Mouse (Mus musculus) heart, adult 10 weeks (tissue): ENCODE results near the gene Nek10. TPM values are rescaled to one million over a fixed set of nuclear protein-coding genes. Genes with fewer than 3 reads are reported as not detected.

Experiments
- polyA plus RNA-seq: library from polyadenylated mRNA; stranded (reverse); fragments of 350-450 nt; fragmentation: Illumina TruSeq; extraction: RNeasy Lipid Tissue Mini Kit (QIAGEN cat#74804); gene quantifications from one replicate; pipeline ENCODE4 v1.2.3, GENCODE M21; 2014; ENCODE audit warnings: low read depth, low replicate concordance

The Nek10 gene
- not detected for polyA plus RNA-seq

GRCm38 (mm10) chr14:14803115-14803514 lies at the start of gene Nek10:
Nek10 (plus strand) TSS chr14:14803415.

Other genes with a start within 250 kb of the Nek10 start
- gene Slc4a7, start 101.1 kb upstream of the Nek10 start, polyA plus RNA-seq = 8.0 TPM